Mouse (Mus musculus): ENCODE measurements around the gene Spag7. TPM values are rescaled to one million over a fixed set of nuclear protein-coding genes. Genes with fewer than 3 reads are reported as not detected.

The Spag7 gene
- polyA plus RNA-seq (2015; fragmentation: Nextera tagmentation; extraction: Ambion mirVana), result 206 and 209 TPM in 2 replicates

GRCm38 (mm10) chr11:70668771-70669505 lies at the start of gene Spag7:
Gene Spag7 (minus strand): TSS chr11:70669416.
- Histone ChIP-seq H3K4me3 (ENCODE audit: low read length) (peak within 1 kb of the TSS; percentile 75), H3K27ac (ENCODE audit: low read length) (peak within 1 kb of the TSS; percentile 99), H3K9ac (replicated peaks; ENCODE audit: low read length) (peak within 1 kb of the TSS; percentile 91), H3K36me3 (ENCODE audit: insufficient read depth, low read length) (peaks cover 26% of the 10 kb centered on the region), H3K4me1 (ENCODE audit: insufficient read depth, low read length) (peaks cover 24% of the 10 kb centered on the region), H3K27me3 (ENCODE audit: insufficient read depth, low read length) (no peaks in the 10 kb centered on the region), H3K4me2 (replicated peaks; ENCODE audit: low read depth, low read length) (peak within 1 kb of the TSS; percentile 89), H3K9me3 (ENCODE audit: low read length) (no peaks in the 10 kb centered on the region)
- WGBS, result under 1% methylated on average over 44 of the region's 44 CpGs
- ATAC-seq (ENCODE audit: low FRiP score, low TSS enrichment), result peak; percentile 97

GRCm38 (mm10) chr11:70718481-70718880 lies 49.3 kb upstream of the Spag7 start:
- no peak overlapping the region for H3K4me3 ChIP-seq (ENCODE audit: low read length)
- no peak overlapping the region for H3K4me2 ChIP-seq (replicated peaks; ENCODE audit: low read depth, low read length)
- ATAC-seq (ENCODE audit: low FRiP score, low TSS enrichment), result no peak
- H3K27me3 ChIP-seq (ENCODE audit: insufficient read depth, low read length), result no peaks in the 10 kb centered on the region
- H3K27ac ChIP-seq (ENCODE audit: low read length), result no peak overlapping the region
- H3K36me3 ChIP-seq (ENCODE audit: insufficient read depth, low read length), result peaks cover 61% of the 10 kb centered on the region
- 65% methylated on average over 5 of the region's 5 CpGs for WGBS
- no peaks in the 10 kb centered on the region for H3K9me3 ChIP-seq (ENCODE audit: low read length)
- H3K4me1 ChIP-seq (ENCODE audit: insufficient read depth, low read length), result no peaks in the 10 kb centered on the region
- H3K9ac ChIP-seq (replicated peaks; ENCODE audit: low read length), result no peak overlapping the region

DNA sequence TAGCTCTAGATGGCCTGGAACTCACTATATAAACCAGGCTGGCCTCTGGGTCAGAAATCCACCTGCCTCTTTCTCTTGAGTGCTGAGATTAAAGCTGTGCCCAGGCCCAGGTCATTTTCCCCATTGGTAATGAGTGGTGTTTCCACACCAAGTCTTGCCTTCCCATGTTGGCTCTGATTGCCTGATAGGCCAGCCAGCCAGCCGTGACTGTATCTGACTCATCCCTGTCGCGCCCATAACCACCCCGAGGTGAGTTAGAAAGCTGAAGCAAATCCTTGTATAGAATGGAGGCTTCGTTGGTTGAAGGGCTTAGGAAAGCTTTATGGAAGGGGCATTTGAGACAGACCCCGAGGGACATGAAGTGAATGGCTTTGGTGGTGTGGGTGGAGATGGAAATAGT lies 46.6 kb upstream of the Spag7 start:
- H3K4me3 ChIP-seq (ENCODE audit: low read length), result no peak overlapping the region
- no peak for ATAC-seq (ENCODE audit: low FRiP score, low TSS enrichment)
- peaks cover 57% of the 10 kb centered on the region for H3K36me3 ChIP-seq (ENCODE audit: insufficient read depth, low read length)
- no peaks in the 10 kb centered on the region for H3K27me3 ChIP-seq (ENCODE audit: insufficient read depth, low read length)
- 90% methylated on average over 6 of the region's 6 CpGs for WGBS
- H3K9me3 ChIP-seq (ENCODE audit: low read length), result no peaks in the 10 kb centered on the region
- H3K27ac ChIP-seq (ENCODE audit: low read length), result no peak overlapping the region
- no peak overlapping the region for H3K9ac ChIP-seq (replicated peaks; ENCODE audit: low read length)
- no peak overlapping the region for H3K4me2 ChIP-seq (replicated peaks; ENCODE audit: low read depth, low read length)
- no peaks in the 10 kb centered on the region for H3K4me1 ChIP-seq (ENCODE audit: insufficient read depth, low read length)

GRCm38 (mm10) chr11:70713222-70713621 lies 44.0 kb upstream of the Spag7 start:
- Histone ChIP-seq H3K4me2 (replicated peaks; ENCODE audit: low read depth, low read length) (no peak overlapping the region), H3K4me1 (ENCODE audit: insufficient read depth, low read length) (no peaks in the 10 kb centered on the region), H3K27ac (ENCODE audit: low read length) (no peak overlapping the region), H3K9me3 (ENCODE audit: low read length) (no peaks in the 10 kb centered on the region), H3K36me3 (ENCODE audit: insufficient read depth, low read length) (peaks cover 62% of the 10 kb centered on the region), H3K4me3 (ENCODE audit: low read length) (no peak overlapping the region), H3K9ac (replicated peaks; ENCODE audit: low read length) (no peak overlapping the region), H3K27me3 (ENCODE audit: insufficient read depth, low read length) (no peaks in the 10 kb centered on the region)
- no peak for ATAC-seq (ENCODE audit: low FRiP score, low TSS enrichment)
- whole genome bisulfite sequencing, result 82% methylated on average over 6 of the region's 6 CpGs

- 89% methylated on average over 10 of the region's 10 CpGs for WGBS
- H3K27me3 ChIP-seq (ENCODE audit: insufficient read depth, low read length), result no peaks in the 10 kb centered on the region
- H3K9me3 ChIP-seq (ENCODE audit: low read length), result no peaks in the 10 kb centered on the region
- no peak overlapping the region for H3K27ac ChIP-seq (ENCODE audit: low read length)
- peaks cover 61% of the 10 kb centered on the region for H3K36me3 ChIP-seq (ENCODE audit: insufficient read depth, low read length)
- H3K4me2 ChIP-seq (replicated peaks; ENCODE audit: low read depth, low read length), result no peak overlapping the region
- no peak for ATAC-seq (ENCODE audit: low FRiP score, low TSS enrichment)
- H3K4me3 ChIP-seq (ENCODE audit: low read length), result no peak overlapping the region
- no peaks in the 10 kb centered on the region for H3K4me1 ChIP-seq (ENCODE audit: insufficient read depth, low read length)
- no peak overlapping the region for H3K9ac ChIP-seq (replicated peaks; ENCODE audit: low read length)
Observed at GRCm38 (mm10) chr11:70711026-70711425, 41.8 kb upstream of the Spag7 start.

DNA sequence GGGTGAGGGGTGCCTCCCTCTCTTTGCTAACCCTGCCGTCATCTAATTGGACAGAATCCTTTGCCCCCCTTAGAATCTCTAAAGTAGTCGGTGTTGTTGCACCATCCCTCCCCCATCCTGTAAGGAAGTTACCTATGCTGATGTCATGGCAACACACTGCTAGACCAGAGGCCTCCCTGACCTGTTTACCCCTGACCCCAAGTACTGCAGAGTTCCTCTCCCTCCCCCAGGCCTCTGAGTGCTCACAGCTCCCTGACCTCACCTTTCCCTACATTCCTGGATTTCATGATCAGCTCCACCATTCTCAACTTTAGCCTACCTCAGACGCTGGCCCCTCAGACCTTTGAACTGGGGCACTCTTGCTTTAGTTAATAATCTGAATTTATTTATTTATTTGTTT lies 36.9 kb upstream of the Spag7 start:
- H3K36me3 ChIP-seq (ENCODE audit: insufficient read depth, low read length), result peaks cover 66% of the 10 kb centered on the region
- WGBS, result 75% methylated on average over 3 of the region's 3 CpGs

DNA sequence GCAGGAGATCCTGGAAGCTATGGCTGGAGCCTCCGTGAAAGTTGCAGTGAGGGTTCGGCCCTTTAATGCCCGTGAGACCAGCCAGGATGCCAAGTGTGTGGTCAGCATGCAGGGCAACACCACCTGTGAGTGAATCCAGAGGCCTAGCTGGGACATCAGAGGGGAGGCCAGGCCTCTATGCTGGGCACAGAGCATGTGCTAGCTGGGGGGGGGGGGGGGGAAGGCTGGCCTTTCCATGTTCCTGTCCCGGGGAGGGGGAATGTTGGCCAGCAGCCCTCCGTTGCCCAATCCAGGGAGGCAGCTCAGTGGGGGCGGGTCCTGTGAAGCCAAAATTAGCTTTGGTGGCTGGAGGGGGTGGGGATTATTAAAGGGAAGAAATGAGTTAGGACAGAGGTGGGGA lies 33.6 kb upstream of the Spag7 start:
- H3K4me2 ChIP-seq (replicated peaks; ENCODE audit: low read depth, low read length), result no peak overlapping the region

More for the DNA sequence above, 36.9 kb upstream of the Spag7 start:
- ATAC-seq (ENCODE audit: low FRiP score, low TSS enrichment), result no peak
- H3K9me3 ChIP-seq (ENCODE audit: low read length), result no peaks in the 10 kb centered on the region
- no peak overlapping the region for H3K9ac ChIP-seq (replicated peaks; ENCODE audit: low read length)
- no peak overlapping the region for H3K4me3 ChIP-seq (ENCODE audit: low read length)
- no peaks in the 10 kb centered on the region for H3K27me3 ChIP-seq (ENCODE audit: insufficient read depth, low read length)
- H3K4me1 ChIP-seq (ENCODE audit: insufficient read depth, low read length), result peaks cover 16% of the 10 kb centered on the region
- no peak overlapping the region for H3K4me2 ChIP-seq (replicated peaks; ENCODE audit: low read depth, low read length)
- H3K27ac ChIP-seq (ENCODE audit: low read length), result no peak overlapping the region

GRCm38 (mm10) chr11:70701984-70702733 lies 32.9 kb upstream of the Spag7 start:
- ATAC-seq (ENCODE audit: low FRiP score, low TSS enrichment), result no peak
- Histone ChIP-seq H3K9me3 (ENCODE audit: low read length) (no peaks in the 10 kb centered on the region), H3K4me3 (ENCODE audit: low read length) (peak overlapping the region; percentile 96; the same call in 1 of the 2 replicates), H3K4me1 (ENCODE audit: insufficient read depth, low read length) (peaks cover 19% of the 10 kb centered on the region), H3K9ac (replicated peaks; ENCODE audit: low read length) (peak overlapping the region; percentile 94), H3K4me2 (replicated peaks; ENCODE audit: low read depth, low read length) (peak overlapping the region; percentile 74), H3K27me3 (ENCODE audit: insufficient read depth, low read length) (no peaks in the 10 kb centered on the region), H3K27ac (ENCODE audit: low read length) (no peak overlapping the region), H3K36me3 (ENCODE audit: insufficient read depth, low read length) (peaks cover 37% of the 10 kb centered on the region)
- WGBS, result 87% methylated on average over 6 of the region's 6 CpGs

More for the DNA sequence above, 33.6 kb upstream of the Spag7 start:
- H3K4me1 ChIP-seq (ENCODE audit: insufficient read depth, low read length), result peaks cover 19% of the 10 kb centered on the region
- H3K4me3 ChIP-seq (ENCODE audit: low read length), result no peak overlapping the region
- H3K36me3 ChIP-seq (ENCODE audit: insufficient read depth, low read length), result peaks cover 38% of the 10 kb centered on the region
- 69% methylated on average over 6 of the region's 6 CpGs for WGBS
- no peak for ATAC-seq (ENCODE audit: low FRiP score, low TSS enrichment)
- no peak overlapping the region for H3K27ac ChIP-seq (ENCODE audit: low read length)
- H3K9me3 ChIP-seq (ENCODE audit: low read length), result no peaks in the 10 kb centered on the region
- no peak overlapping the region; the same call in 1 of the 2 replicates for H3K9ac ChIP-seq (replicated peaks; ENCODE audit: low read length)
- no peaks in the 10 kb centered on the region for H3K27me3 ChIP-seq (ENCODE audit: insufficient read depth, low read length)

DNA sequence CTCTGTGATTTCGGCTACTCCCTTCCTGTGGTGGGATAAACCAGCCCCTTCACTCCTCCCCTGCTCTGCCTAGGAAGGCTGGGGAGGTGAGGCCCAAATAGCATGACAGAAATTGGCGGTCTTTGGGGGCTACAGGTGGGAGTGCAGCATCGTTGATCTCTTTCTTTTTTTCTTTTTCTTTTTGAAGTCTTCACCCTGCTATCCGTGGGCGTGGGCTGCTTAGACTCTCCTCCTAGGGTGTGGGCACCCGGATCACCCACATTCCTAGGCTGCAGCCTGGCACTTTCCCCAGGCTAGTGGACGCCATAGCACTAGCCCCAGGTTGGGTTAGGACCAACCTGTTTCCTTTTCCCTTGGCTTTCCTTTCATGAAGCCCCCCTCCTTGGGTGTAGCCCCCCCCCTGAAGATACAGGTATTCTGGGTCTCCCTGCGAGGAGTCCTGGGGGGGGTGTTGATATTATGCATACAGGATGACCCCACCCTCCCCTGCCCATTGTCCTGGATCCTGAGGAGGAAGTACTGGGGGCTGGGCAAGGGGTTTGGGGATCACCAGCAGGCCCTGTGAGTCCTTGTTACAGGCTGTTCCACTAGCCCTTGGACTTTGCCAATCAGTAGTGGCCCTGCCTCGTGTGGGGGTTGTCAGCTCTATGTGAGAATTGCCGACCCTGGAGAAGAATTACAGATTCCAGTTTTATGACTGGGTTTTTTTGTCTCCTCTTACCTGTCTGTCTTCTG lies 32.2 kb upstream of the Spag7 start:
- H3K4me2 ChIP-seq (replicated peaks; ENCODE audit: low read depth, low read length), result peak overlapping the region; percentile 74
- no peaks in the 10 kb centered on the region for H3K9me3 ChIP-seq (ENCODE audit: low read length)
- peaks cover 29% of the 10 kb centered on the region for H3K36me3 ChIP-seq (ENCODE audit: insufficient read depth, low read length)
- H3K27ac ChIP-seq (ENCODE audit: low read length), result peak overlapping the region; percentile 97; the same call in 1 of the 2 replicates
- no peak; the same call in 1 of the 2 replicates for ATAC-seq (ENCODE audit: low FRiP score, low TSS enrichment)
- no peaks in the 10 kb centered on the region for H3K27me3 ChIP-seq (ENCODE audit: insufficient read depth, low read length)
- peak overlapping the region; percentile 96 for H3K4me3 ChIP-seq (ENCODE audit: low read length)
- peaks cover 19% of the 10 kb centered on the region for H3K4me1 ChIP-seq (ENCODE audit: insufficient read depth, low read length)
- H3K9ac ChIP-seq (replicated peaks; ENCODE audit: low read length), result peak overlapping the region; percentile 94
- 4% methylated on average over 10 of the region's 10 CpGs for WGBS
